Mouse (Mus musculus) adrenal gland (tissue): ENCODE data around the gene Zfp423.
"Not testable (repeated sequence)": the region's sequence is repeated elsewhere in the genome, so short reads cannot be mapped to it uniquely, and the experiment has no call there.

ENCODE experiments used
- intact Hi-C: fragments of 180-260 bp; cut with DNase I; formaldehyde crosslinking; loops from one replicate; pipeline ENCODE4 v1.15.1; 2025

The Zfp423 gene

GRCm38 (mm10) chr8:87842096-87842495 lies 117.3 kb downstream of the Zfp423 start:
- intact Hi-C loops, result not testable (repeated sequence)

GRCm38 (mm10) chr8:87837266-87837665 lies 122.1 kb downstream of the Zfp423 start:
- intact Hi-C loops, result no loop called here

DNA sequence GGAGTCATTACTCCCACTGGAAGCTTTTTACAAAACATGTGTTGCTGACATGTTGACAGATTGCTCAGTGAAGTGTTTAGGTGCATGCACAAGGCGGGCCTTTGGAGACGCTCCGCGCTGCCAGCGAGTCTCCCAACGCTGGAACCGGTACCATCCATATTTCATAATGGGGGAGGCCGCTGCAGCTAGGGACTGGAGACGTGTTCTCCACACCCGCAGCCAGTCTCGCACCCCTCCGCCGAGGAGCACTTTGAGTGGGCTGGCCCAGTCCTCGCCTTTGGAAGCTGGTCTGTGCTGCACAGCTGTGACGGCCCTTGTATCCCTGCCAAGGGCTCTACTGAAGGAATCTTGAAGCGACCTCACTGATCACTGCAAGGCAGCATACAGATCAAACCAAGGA lies 122.5 kb downstream of the Zfp423 start:
- intact Hi-C loops, result no loop called here

- intact Hi-C loops, result no loop called here
Observed at GRCm38 (mm10) chr8:87835924-87836323, 123.5 kb downstream of the Zfp423 start.

- intact Hi-C loops, result no loop called here
Observed at GRCm38 (mm10) chr8:87835411-87835821, 124.0 kb downstream of the Zfp423 start.

- intact Hi-C loops, result no loop called here
Observed at GRCm38 (mm10) chr8:87834656-87835055, 124.7 kb downstream of the Zfp423 start.

DNA sequence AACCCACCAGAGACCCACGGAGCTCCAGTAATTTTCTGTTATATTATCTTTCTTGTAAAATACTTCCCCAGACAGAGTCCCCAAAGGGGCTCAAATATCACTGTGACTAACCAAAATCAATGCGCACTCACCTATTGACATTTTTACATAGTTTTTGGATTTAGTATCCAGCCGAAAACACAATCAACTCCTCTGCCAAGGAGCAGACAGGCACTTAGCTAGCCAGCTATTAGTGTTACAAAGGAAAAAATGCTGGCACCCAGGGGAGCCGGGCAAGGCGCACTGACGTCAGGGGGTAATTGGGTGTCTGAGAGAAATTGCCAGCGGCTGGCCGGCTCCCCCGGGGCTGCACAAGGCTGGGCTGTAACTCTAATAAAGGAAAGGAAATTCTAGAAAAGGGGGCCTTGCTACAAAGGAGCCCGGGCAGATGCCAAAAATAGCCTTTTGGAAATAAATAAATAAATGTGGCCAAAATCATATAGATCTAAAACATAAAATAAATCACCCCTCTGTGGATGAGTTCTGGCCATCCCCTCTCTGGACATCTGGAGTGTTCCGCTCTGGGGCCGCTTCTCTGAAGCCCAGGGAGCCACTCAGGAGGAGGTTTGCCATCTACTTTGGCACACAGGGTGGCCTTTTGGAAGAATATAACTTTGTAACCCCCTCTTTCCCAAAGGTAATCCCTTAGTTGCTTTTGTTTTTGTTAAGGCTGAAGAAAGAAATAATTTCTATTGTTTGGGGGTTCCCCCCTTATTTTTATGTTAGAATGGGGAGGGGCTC lies 125.4 kb downstream of the Zfp423 start:
- intact Hi-C loops, result no loop called here

DNA sequence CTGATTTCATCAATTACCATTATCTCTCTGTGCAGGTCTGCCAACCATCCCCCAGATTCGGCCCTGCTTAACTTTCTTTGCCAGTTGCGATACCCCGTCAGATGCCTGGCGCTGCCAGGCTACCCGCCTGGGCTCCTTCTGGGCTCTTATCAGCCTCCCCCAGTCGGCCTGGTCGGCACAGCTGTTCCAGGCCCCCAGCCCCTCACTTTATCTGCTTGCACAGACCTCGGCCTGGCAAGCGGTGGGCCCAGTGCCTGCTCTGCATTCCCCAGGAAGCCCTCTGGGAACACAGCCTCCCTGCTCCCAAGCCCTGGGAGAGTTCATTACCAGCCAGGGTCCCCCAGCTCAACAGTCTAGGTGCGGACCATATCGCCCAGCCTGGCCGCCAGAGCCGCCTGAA lies 126.1 kb downstream of the Zfp423 start:
- intact Hi-C loops, result no loop called here

DNA sequence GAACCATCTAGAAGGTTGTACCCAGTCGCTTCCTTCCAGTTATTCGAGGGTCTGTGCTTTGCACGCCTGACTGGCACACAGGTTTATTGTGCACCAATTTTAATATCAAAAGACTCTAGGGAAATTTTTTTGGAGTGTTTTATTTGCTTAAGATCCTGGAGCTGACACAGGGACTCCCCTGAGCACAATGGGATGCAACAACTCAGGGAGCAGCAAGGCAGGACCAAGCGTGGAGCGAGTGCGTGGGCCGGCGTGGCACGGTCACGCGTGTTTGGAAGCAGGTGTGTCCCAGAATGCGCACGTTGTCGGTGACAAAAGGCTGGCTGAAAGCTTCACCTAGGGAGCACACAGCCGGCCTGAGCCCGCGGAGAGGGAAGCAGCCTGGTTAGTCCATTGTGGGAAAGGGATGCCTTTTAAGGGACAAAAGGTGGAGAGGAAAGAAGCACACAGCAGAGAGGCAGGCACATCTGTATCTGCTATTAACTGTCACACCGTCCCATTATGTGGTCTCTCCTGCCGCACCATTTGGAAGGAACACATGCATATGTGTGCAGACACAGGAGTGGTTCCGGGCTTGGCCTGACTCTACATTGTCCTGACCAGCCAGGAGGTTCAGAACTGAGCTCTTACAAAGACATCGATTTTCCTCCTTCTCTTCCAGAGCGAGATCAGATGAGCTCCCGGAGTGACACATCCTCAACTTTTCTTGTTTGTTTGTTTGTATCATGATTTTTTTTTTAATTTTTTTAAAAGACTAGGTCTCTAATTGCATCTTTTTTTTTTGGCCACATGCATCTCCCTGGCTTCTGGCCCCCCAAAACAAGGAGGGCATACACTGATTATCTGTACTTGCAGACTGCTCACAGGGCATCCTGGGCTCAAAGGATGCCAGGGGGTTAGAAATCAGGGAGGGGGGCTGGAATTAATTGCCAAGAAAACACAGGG lies 126.7 kb downstream of the Zfp423 start:
- intact Hi-C loops, result no loop called here

- intact Hi-C loops, result no loop called here
Observed at GRCm38 (mm10) chr8:87831567-87831966, 127.8 kb downstream of the Zfp423 start.

GRCm38 (mm10) chr8:87831116-87831515 lies 128.3 kb downstream of the Zfp423 start:
- intact Hi-C loops, result no loop called here

GRCm38 (mm10) chr8:87830200-87830599 lies 129.2 kb downstream of the Zfp423 start:
- intact Hi-C loops, result no loop called here

DNA sequence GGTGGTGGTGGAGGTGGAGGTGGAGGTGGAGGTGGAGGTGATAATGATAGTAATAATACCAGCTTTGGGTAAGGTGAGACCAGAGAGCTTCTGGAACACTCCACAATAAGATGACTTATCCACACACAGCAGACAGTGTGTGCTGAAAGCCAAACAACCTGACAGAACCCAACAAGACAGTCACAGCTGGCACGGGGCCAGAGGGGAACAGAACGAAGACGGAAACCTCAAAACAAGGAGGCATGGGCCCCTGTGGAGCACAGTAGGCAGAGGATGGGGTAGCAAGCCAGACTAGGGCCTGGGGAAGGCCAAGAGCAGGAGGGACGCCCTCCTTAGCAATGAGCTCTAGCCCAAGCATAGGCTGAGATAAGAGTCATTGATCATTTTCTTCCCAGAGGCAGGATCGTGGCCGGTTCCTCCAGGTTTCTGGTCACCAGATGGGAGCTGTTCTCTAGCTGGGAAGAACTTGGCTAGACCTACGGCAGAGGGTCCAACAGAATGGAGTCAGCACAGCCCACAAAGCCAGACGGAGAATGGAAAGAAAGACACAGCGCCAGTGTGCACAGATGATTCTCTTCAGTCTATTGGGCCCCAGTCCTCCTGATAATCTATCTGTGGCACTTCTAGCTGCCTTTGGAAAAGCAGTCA lies 133.3 kb downstream of the Zfp423 start:
- intact Hi-C loops, result no loop called here

DNA sequence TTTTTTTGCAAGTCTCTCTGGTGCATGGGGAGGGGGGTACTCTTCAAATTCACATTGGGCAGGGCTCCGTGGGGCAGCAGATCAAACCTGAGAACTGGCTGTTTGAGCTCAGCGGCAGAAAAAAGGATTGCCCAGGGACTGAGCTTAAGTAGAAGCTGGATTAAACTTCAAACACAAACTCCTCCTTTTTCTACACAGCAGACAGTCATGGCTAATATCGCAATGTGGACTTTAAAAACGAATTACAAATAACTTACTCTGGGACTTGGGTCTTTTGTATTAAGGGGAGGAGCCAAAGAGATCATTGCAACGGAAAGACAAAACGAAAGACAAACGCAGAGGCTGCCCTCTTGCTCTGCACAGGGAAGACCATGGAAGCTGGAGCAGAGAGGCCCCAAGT lies 136.2 kb downstream of the Zfp423 start:
- intact Hi-C loops, result no loop called here

- intact Hi-C loops, result no loop called here
Observed at GRCm38 (mm10) chr8:87822690-87823089, 136.7 kb downstream of the Zfp423 start.

GRCm38 (mm10) chr8:87822175-87822574 lies 137.2 kb downstream of the Zfp423 start:
- intact Hi-C loops, result no loop called here

DNA sequence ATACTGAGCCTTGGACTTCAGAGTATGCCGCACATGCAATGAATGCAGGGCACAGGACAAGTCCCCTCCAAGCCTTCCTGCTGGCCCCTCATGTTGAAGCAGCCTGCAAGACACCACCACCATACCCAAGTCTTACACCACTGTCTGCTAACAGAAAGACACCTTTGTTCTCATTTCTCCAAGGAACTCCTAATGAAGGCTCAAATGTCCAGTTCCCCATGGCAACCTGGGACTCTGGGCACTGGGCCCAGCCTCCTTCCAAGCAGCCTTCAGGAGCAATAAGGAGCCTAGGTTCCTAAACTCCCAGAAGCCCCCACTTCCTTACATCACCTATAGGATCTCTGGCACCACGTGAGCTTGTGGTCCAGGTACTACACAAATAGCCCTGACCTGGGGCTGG lies 137.7 kb downstream of the Zfp423 start:
- intact Hi-C loops, result no loop called here

- intact Hi-C loops, result no loop called here
Observed at GRCm38 (mm10) chr8:87819263-87819662, 140.1 kb downstream of the Zfp423 start.

GRCm38 (mm10) chr8:87818506-87818905 lies 140.9 kb downstream of the Zfp423 start:
- intact Hi-C loops, result no loop called here

GRCm38 (mm10) chr8:87816141-87816540 lies 143.3 kb downstream of the Zfp423 start:
- intact Hi-C loops, result no loop called here

GRCm38 (mm10) chr8:87812661-87813060 lies 146.7 kb downstream of the Zfp423 start:
- intact Hi-C loops, result no loop called here

- intact Hi-C loops, result no loop called here
Observed at GRCm38 (mm10) chr8:87812069-87812449, 147.3 kb downstream of the Zfp423 start.
